Mouse (Mus musculus) hindbrain, embryonic 13.5 days (tissue): ENCODE data around the gene Tti1. TPM values are rescaled to one million over a fixed set of nuclear protein-coding genes. Genes with fewer than 3 reads are reported as not detected.

Experiments
- ATAC-seq: fragments of 200-750 bp; cut with Nextera tagmentation; 2 replicates; pipeline ENCODE4 v1.8.0; 2017; ENCODE audit warnings: moderate TSS enrichment; ENCODE audit not compliant: low FRiP score
- H3K27ac ChIP-seq: fragments of 300-500 bp; sonication (generic); 2 replicates; pipeline ENCODE4 v1.5.1; 2015; ENCODE audit warnings: inconsistent platforms, mild to moderate bottlenecking, moderate library complexity
- H3K27me3 ChIP-seq: fragments of 300-500 bp; sonication (generic); 2 replicates; pipeline ENCODE4 v1.6.1; 2015; ENCODE audit warnings: mild to moderate bottlenecking, inconsistent platforms
- H3K36me3 ChIP-seq: fragments of 300-500 bp; sonication (generic); 2 replicates; pipeline ENCODE4 v1.6.1; 2015; ENCODE audit warnings: mild to moderate bottlenecking, inconsistent platforms
- H3K4me1 ChIP-seq: fragments of 300-500 bp; sonication (generic); replicated peaks from 2 replicates; pipeline ENCODE4 v1.6.1; 2015; ENCODE audit warnings: inconsistent platforms
- H3K4me2 ChIP-seq: fragments of 300-500 bp; sonication (generic); 2 replicates; pipeline ENCODE4 v1.6.1; 2015; ENCODE audit warnings: inconsistent platforms, mild to moderate bottlenecking, moderate library complexity
- H3K4me3 ChIP-seq: fragments of 300-500 bp; sonication (generic); 2 replicates; pipeline ENCODE4 v1.5.1; 2015; ENCODE audit warnings: mild to moderate bottlenecking, inconsistent platforms
- H3K9ac ChIP-seq: fragments of 300-500 bp; sonication (generic); 2 replicates; pipeline ENCODE4 v1.6.1; 2015; ENCODE audit warnings: mild to moderate bottlenecking, inconsistent platforms
- H3K9me3 ChIP-seq: fragments of 300-500 bp; sonication (generic); 2 replicates; pipeline ENCODE4 v1.6.1; 2016; ENCODE audit warnings: inconsistent platforms
- WGBS: fragments of 180-500 bp; shearing (Covaris S2); methylation state at CpG from one replicate; pipeline ENCODE4 v1.1.7; 2015; 5-methylcytosine and 5-hydroxymethylcytosine counted together
- polyA plus RNA-seq: library from polyadenylated mRNA; unstranded; fragments of >200 nt; fragmentation: Nextera tagmentation; extraction: Ambion mirVana; gene quantifications from 2 replicates; pipeline ENCODE4 v1.2.1, GENCODE M21; 2015

Tti1 gene
- polyA plus RNA-seq = 17.7 and 18.5 TPM in 2 replicates

DNA sequence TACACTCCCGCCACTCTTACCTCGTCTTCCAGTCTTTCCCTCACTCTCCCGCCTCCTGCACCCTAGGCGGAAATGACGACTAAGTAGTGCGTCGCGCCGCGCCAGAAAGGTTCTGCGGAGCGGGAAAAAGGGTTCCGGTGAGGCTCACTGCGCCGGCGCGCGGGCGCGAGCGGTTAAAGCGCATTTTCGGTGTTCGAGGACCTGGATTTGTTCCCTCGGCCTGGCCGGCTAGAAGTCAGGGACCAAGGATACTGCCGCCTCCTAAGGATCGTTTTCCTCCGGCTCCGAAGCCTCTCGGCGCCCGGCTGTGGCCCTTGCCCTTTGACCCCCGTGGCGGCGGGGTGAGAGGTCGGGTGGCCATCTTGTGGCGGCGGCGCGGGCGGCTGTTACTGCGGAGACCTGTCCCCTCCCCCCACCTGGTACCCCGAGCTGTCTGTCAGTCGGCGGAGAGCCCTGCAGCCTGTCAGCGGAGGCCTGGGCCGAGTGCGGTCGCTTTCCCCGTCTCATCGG is at the start of gene Tti1, which contains the start of gene Rprd1b:
Gene Tti1 (minus strand): TSS at position 80 of the 510 bp plus-strand sequence.
Gene Rprd1b (plus strand): TSS at position 144 of the 510 bp plus-strand sequence.
- WGBS = under 1% methylated on average over 52 of the region's 52 CpGs

DNA sequence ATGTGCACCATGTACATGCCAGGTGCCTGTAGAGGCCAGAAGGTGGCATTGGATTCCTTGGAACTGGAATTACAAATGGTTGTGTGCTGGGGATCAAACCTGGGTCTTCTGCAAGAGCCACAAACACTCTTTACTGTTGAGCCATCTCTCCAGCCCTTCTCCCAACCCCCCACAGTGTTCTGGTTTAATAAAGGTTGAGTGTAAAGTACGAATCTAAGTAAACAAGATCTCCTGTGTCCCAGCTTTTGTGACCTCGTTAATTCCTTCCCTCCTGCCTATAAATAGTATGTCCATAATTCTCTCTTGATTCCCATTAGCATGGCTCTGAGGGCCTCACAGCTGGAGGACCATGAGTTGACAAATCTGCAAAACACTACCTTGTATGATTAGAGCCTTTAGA is 49.7 kb upstream of the Tti1 start:
- H3K9me3 ChIP-seq = no peaks in the 10 kb centered on the region
- ATAC-seq = no peak

More for the DNA sequence above, at the start of gene Tti1, which contains the start of gene Rprd1b:
- Histone ChIP-seq H3K9me3 (no peaks in the 10 kb centered on the region), H3K4me3 (peak within 1 kb of the TSS; percentile 77), H3K9ac (peak within 1 kb of the TSS; percentile 89), H3K27ac (peak within 1 kb of the TSS; percentile 91), H3K36me3 (no peaks in the 10 kb centered on the region), H3K4me1 (peaks cover 42% of the 10 kb centered on the region), H3K27me3 (no peaks in the 10 kb centered on the region), H3K4me2 (peak within 1 kb of the TSS; percentile 82)
- peak; percentile 96 for ATAC-seq

DNA sequence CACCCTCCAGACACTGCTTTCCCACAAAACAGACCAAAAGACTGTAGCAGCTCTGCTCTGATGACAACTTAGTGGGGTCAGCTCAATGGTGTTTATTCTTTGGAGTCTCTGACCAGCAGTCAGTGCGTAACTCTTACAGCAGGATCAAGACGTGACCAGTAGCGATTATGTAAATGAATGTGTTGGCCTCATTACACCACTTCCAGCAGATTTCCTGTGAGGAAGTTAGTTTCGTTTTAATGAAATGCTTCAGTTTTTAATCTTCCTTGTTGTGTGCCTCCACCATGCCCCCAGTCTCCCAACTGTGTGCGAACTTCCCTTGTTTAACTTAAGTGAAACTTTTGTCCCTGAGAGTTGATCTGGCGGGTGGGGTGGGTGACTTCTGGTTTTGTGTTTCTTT is 48.5 kb upstream of the Tti1 start:
- Histone ChIP-seq H3K9ac (no peak overlapping the region), H3K27me3 (no peaks in the 10 kb centered on the region), H3K9me3 (no peaks in the 10 kb centered on the region), H3K4me2 (no peak overlapping the region), H3K27ac (no peak overlapping the region; the same call in 1 of the 2 replicates), H3K4me1 (peaks cover 13% of the 10 kb centered on the region; the same call in 1 of the 2 replicates), H3K36me3 (peaks cover 52% of the 10 kb centered on the region), H3K4me3 (no peak overlapping the region)
- no peak for ATAC-seq
- 86% methylated on average over 6 of the region's 6 CpGs for WGBS

More for the DNA sequence above, 49.7 kb upstream of the Tti1 start:
- 80% methylated on average over 2 of the region's 2 CpGs for WGBS
- H3K9ac ChIP-seq = no peak overlapping the region
- H3K4me2 ChIP-seq = no peak overlapping the region
- no peak overlapping the region for H3K4me3 ChIP-seq
- peak overlapping the region; percentile 41; the same call in 1 of the 2 replicates for H3K27ac ChIP-seq
- H3K36me3 ChIP-seq = peaks cover 39% of the 10 kb centered on the region
- H3K27me3 ChIP-seq = no peaks in the 10 kb centered on the region
- H3K4me1 ChIP-seq = peaks cover 13% of the 10 kb centered on the region; the same call in 1 of the 2 replicates

DNA sequence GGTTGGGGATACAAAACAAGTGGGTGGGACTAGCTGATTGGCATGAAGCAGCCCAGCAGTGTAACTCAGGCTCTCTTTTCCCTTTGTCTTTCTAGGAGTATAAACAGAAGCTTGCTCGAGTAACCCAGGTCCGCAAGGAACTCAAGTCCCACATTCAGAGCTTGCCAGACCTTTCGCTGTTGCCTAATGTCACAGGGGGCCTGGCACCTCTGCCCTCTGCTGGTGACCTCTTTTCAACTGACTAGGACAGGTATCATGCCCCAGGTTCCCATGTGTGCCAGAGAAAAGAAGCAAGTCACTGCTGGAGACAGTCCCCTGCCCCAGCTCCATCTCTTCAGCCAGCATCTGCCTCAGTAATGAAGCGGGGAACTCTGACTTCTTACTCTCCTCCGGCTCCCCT is 46.6 kb upstream of the Tti1 start:
- Histone ChIP-seq H3K27ac (no peak overlapping the region), H3K4me2 (no peak overlapping the region), H3K9me3 (no peaks in the 10 kb centered on the region), H3K4me1 (peaks cover 7% of the 10 kb centered on the region; the same call in 1 of the 2 replicates), H3K27me3 (no peaks in the 10 kb centered on the region), H3K36me3 (peaks cover 67% of the 10 kb centered on the region), H3K4me3 (no peak overlapping the region), H3K9ac (no peak overlapping the region)
- 88% methylated on average over 5 of the region's 5 CpGs for WGBS
- ATAC-seq = no peak

DNA sequence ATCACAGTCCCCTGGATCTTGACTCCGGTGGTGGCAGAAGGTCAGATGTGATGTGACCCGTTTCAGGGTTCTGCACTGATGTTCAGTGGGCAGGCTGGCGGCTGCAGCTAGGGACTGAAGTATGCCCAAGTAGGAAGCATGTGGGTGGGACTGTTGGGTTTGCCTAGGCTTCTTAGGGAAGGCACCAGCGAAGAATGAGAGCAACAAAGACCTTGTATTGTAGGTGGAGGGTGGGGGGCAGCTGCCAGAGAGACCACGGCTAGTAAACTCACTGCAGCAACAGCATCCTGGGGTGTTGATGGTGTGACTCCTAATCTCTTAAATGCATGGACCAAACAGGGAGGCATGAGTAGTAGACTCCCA is 43.4 kb upstream of the Tti1 start:
- H3K9ac ChIP-seq = no peak overlapping the region
- no peak overlapping the region for H3K4me3 ChIP-seq
- peaks cover 73% of the 10 kb centered on the region for H3K36me3 ChIP-seq
- H3K4me2 ChIP-seq = no peak overlapping the region
- 93% methylated on average over 5 of the region's 5 CpGs for WGBS
- H3K4me1 ChIP-seq = no peaks in the 10 kb centered on the region
- no peak for ATAC-seq
- no peak overlapping the region for H3K27ac ChIP-seq
- no peaks in the 10 kb centered on the region for H3K27me3 ChIP-seq
- H3K9me3 ChIP-seq = no peaks in the 10 kb centered on the region

DNA sequence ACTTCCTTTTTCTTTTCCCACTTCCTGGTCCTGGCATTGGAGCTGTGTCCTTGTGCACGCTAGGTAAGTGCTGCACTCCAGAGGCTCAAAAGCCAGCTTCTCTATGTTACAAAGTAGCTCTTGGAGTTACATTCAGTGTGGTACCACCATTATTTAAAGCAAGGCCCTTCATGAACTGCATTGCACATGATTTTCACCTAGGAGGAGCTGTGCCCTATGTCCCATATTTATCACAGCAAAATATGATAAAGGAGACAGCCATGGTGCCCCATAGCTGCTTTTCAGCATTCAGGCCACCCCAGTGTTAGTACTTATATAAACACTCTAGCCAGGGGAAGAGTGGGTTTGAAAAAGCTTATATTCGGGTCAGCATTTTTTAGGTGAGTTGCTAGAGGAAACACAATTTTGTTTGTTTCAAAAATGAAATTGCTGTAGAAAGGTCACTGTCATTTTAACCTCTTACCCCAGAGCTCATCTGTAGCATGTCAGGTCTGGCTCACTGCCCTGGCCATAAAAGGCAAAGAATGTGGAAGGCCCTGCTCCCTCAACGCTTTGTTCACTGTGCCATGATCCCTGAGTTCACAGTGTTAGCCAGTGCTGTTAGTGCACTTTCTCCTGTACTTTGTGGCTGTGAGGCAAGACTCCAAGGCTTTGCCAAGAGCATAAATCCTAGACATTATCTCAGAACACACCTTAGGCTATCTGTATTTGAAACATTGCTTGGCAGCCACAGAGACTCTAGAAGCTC is 42.8 kb upstream of the Tti1 start:
- H3K36me3 ChIP-seq = peaks cover 67% of the 10 kb centered on the region

GRCm38 (mm10) chr2:158068444-158068971 is 40.3 kb upstream of the Tti1 start:
- H3K27me3 ChIP-seq = no peaks in the 10 kb centered on the region
- no peaks in the 10 kb centered on the region for H3K9me3 ChIP-seq
- no peak overlapping the region for H3K4me2 ChIP-seq
- H3K36me3 ChIP-seq = peaks cover 55% of the 10 kb centered on the region
- H3K4me1 ChIP-seq = 0 out of 2 replicates have a peak, but pooled peaks cover 4% of the 10 kb centered on the region
- H3K9ac ChIP-seq = no peak overlapping the region
- no peak for ATAC-seq
- no peak overlapping the region for H3K4me3 ChIP-seq
- H3K27ac ChIP-seq = no peak overlapping the region

More for the DNA sequence above, 42.8 kb upstream of the Tti1 start:
- Histone ChIP-seq H3K27me3 (no peaks in the 10 kb centered on the region), H3K9ac (no peak overlapping the region), H3K9me3 (no peaks in the 10 kb centered on the region), H3K4me3 (no peak overlapping the region), H3K4me2 (no peak overlapping the region), H3K4me1 (0 out of 2 replicates have a peak, but pooled peaks cover 4% of the 10 kb centered on the region), H3K27ac (no peak overlapping the region)
- 87% methylated on average over 3 of the region's 3 CpGs for WGBS
- no peak for ATAC-seq

DNA sequence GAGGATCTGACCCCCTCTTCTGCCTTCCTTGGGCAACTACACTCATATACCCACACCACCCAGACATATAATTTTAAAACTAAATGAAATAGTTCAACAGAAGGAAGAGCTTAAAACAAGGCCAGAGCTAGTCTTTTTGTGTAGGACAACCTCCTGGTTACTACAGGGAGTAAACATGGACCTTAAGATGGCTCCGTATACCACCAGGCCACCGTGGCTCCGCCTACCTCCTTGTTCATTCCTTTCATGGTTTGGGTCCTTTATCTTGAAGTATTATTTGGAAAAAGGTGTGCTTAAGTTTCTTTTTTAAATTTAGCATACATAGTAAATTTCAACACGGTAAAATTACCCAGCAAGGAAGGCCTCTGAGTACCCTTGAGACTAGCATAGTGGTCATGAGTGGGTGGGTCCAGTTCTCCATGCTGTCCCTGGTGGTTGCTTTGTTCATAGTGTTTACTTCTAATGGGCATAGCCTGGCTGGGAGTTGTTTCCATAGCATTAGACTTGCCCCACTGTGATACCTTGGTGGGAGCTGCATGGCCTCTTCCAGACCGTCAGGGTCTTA is 39.1 kb upstream of the Tti1 start:
- WGBS = 92% methylated on average over 5 of the region's 5 CpGs
- Histone ChIP-seq H3K4me1 (0 out of 2 replicates have a peak, but pooled peaks cover 4% of the 10 kb centered on the region), H3K4me3 (no peak overlapping the region), H3K27ac (no peak overlapping the region), H3K4me2 (no peak overlapping the region), H3K9ac (no peak overlapping the region), H3K36me3 (peaks cover 55% of the 10 kb centered on the region), H3K27me3 (no peaks in the 10 kb centered on the region), H3K9me3 (no peaks in the 10 kb centered on the region)
- ATAC-seq = no peak

- Histone ChIP-seq H3K4me2 (no peak overlapping the region), H3K27ac (no peak overlapping the region), H3K27me3 (no peaks in the 10 kb centered on the region), H3K9ac (no peak overlapping the region), H3K4me3 (no peak overlapping the region), H3K9me3 (no peaks in the 10 kb centered on the region), H3K4me1 (0 out of 2 replicates have a peak, but pooled peaks cover 4% of the 10 kb centered on the region), H3K36me3 (peaks cover 54% of the 10 kb centered on the region)
- no peak for ATAC-seq
Observed at GRCm38 (mm10) chr2:158066456-158066855, 38.2 kb upstream of the Tti1 start.

- H3K36me3 ChIP-seq = peaks cover 49% of the 10 kb centered on the region
- H3K27me3 ChIP-seq = no peaks in the 10 kb centered on the region
- no peaks in the 10 kb centered on the region for H3K9me3 ChIP-seq
- H3K27ac ChIP-seq = no peak overlapping the region
- H3K4me3 ChIP-seq = no peak overlapping the region
- 90% methylated on average over 5 of the region's 5 CpGs for WGBS
- no peak for ATAC-seq
- H3K9ac ChIP-seq = no peak overlapping the region
- H3K4me1 ChIP-seq = peaks cover 6% of the 10 kb centered on the region; the same call in 1 of the 2 replicates
- H3K4me2 ChIP-seq = no peak overlapping the region
Observed at GRCm38 (mm10) chr2:158065064-158065463, 36.8 kb upstream of the Tti1 start.

- Histone ChIP-seq H3K4me2 (no peak overlapping the region), H3K36me3 (peaks cover 51% of the 10 kb centered on the region), H3K4me1 (peaks cover 11% of the 10 kb centered on the region), H3K27me3 (no peaks in the 10 kb centered on the region), H3K9me3 (no peaks in the 10 kb centered on the region), H3K4me3 (no peak overlapping the region), H3K27ac (no peak overlapping the region), H3K9ac (no peak overlapping the region)
- WGBS = 61% methylated on average over 3 of the region's 3 CpGs
- no peak for ATAC-seq
Observed at GRCm38 (mm10) chr2:158064571-158065048, 36.4 kb upstream of the Tti1 start.

DNA sequence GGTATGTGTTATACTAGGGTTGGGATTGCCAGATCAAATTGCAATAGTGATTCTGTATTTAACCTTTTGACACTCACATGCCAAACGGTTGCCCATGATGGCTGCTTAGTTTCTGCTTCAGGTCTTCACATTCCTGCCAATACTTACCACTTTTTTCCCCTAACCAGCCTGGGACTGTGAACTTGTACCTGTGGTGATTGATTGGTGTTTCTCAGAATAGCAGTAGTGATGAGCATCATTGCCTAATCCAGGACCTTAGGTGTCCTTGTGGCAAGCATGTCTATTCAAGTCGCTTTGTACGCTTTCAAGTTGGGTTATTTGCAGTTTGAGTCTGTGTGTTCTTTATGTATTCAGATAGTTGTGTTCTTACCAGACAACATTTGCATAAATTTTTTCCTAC is 34.8 kb upstream of the Tti1 start:
- Histone ChIP-seq H3K9ac (no peak overlapping the region), H3K4me3 (no peak overlapping the region), H3K27me3 (no peaks in the 10 kb centered on the region), H3K4me1 (peaks cover 22% of the 10 kb centered on the region), H3K9me3 (no peaks in the 10 kb centered on the region), H3K36me3 (peaks cover 62% of the 10 kb centered on the region), H3K4me2 (no peak overlapping the region), H3K27ac (no peak overlapping the region)
- WGBS = 93% methylated on average over 3 of the region's 3 CpGs
- ATAC-seq = no peak
